Mouse (Mus musculus) midbrain, postnatal 0 days (tissue): ENCODE results near the gene Rgs12. TPM values are rescaled to one million over a fixed set of nuclear protein-coding genes. Genes with fewer than 3 reads are reported as not detected.
A peak's percentile ranks its signal among the peaks of the same experiment; 100 is the strongest.

Experiments
- ATAC-seq: fragments of 200-750 bp; cut with Nextera tagmentation; 2 replicates; pipeline ENCODE4 v1.8.0; 2017; ENCODE audit warnings: moderate number of reproducible peaks, mild to moderate bottlenecking, moderate TSS enrichment, moderate library complexity; ENCODE audit not compliant: low FRiP score
- DNase-seq: peaks from one replicate; pipeline ENCODE4 v3.0.0-alpha.2; 2015; ENCODE audit warnings: low spot score
- H3K27ac ChIP-seq: fragments of 300-500 bp; sonication (generic); 2 replicates; pipeline ENCODE4 v1.5.1; 2014; ENCODE audit warnings: low read depth, mild to moderate bottlenecking, low read length, mixed read lengths
- H3K27me3 ChIP-seq: fragments of 300-500 bp; sonication (generic); 2 replicates; pipeline ENCODE4 v1.6.1; 2014; ENCODE audit warnings: low read length, control low read depth, mixed read lengths; ENCODE audit not compliant: insufficient read depth
- H3K36me3 ChIP-seq: fragments of 300-500 bp; sonication (generic); 2 replicates; pipeline ENCODE4 v1.6.1; 2014; ENCODE audit warnings: low read length, control low read depth, mixed read lengths; ENCODE audit not compliant: insufficient read depth
- H3K4me1 ChIP-seq: fragments of 300-500 bp; sonication (generic); 2 replicates; pipeline ENCODE4 v1.6.1; 2014; ENCODE audit warnings: mild to moderate bottlenecking, control low read depth, antibody characterized with exemption, low read length, mixed read lengths; ENCODE audit not compliant: insufficient read depth
- H3K4me2 ChIP-seq: fragments of 300-500 bp; sonication (generic); 2 replicates; pipeline ENCODE4 v1.6.1; 2014; ENCODE audit warnings: low read depth, mild to moderate bottlenecking, low read length, mixed read lengths; ENCODE audit not compliant: poor library complexity, severe bottlenecking
- H3K4me3 ChIP-seq: fragments of 300-500 bp; sonication (generic); 2 replicates; pipeline ENCODE4 v1.5.1; 2014; ENCODE audit warnings: low read depth, mild to moderate bottlenecking, low read length, moderate library complexity
- H3K9ac ChIP-seq: fragments of 300-500 bp; sonication (generic); replicated peaks from 2 replicates; pipeline ENCODE4 v1.6.1; 2014; ENCODE audit warnings: mild to moderate bottlenecking, low read length, moderate library complexity, mixed read lengths; ENCODE audit not compliant: poor library complexity, severe bottlenecking
- H3K9me3 ChIP-seq: fragments of 300-500 bp; sonication (generic); 2 replicates; pipeline ENCODE4 v1.6.1; 2016; ENCODE audit warnings: low read length, control low read depth
- CTCF ChIP-seq: IDR thresholded peaks from 2 replicates; pipeline ENCODE4 v1.5.1; 2016; ENCODE audit warnings: antibody characterized with exemption, mild to moderate bottlenecking
- WGBS: fragments of 180-500 bp; shearing (Covaris S2); extraction: QIAGEN DNeasy Blood & Tissue Kit; methylation state at CpG from one replicate; pipeline ENCODE4 v1.1.7; 2014; 5-methylcytosine and 5-hydroxymethylcytosine counted together
- polyA plus RNA-seq: library from polyadenylated mRNA; unstranded; fragments of >200 nt; fragmentation: Nextera tagmentation; extraction: Ambion mirVana; gene quantifications from 2 replicates; pipeline ENCODE4 v1.2.1, GENCODE M21; 2015
- total RNA-seq: library from RNA; depleted of rRNA; stranded (reverse); fragments of >200 nt; gene quantifications from 2 replicates; pipeline ENCODE4 v1.2.3, GENCODE M21; 2014

Rgs12 gene
- total and polyA plus RNA-seq, 2 experiments from 2014 or later = 29.9 to 60.8 TPM

DNA sequence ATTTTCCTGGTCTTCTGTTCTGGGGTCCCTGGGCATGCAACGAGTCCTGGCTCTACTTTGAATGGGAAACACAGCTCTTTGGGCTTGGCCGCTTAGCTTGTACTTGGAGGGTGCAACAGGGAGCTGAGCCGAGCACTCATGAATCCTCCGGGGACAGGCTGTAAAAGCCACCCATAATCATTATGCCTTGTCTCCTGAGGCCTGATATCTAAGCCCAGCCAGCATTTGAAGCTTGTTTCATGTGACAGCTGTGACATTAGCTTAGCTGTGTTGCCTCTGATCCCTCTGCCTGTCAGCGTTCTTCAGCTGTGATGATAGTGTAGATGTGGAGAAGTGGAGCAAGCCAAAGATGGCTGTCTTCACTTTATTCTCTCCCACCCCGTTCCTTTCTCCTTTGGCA lies 5.3 kb downstream of the Rgs12 start:
- Histone ChIP-seq H3K27ac (no peak overlapping the region), H3K4me2 (peak overlapping the region; percentile 18), H3K4me3 (no peak overlapping the region), H3K27me3 (no peaks in the 10 kb centered on the region), H3K9ac (no peak overlapping the region), H3K4me1 (peaks cover 12% of the 10 kb centered on the region; the same call in 1 of the 2 replicates), H3K36me3 (no peaks in the 10 kb centered on the region), H3K9me3 (no peaks in the 10 kb centered on the region)
- no peak for DNase-seq
- TF ChIP-seq CTCF = no peak
- peak; percentile 25; the same call in 1 of the 2 replicates for ATAC-seq
- WGBS = 28% methylated on average over 6 of the region's 6 CpGs

DNA sequence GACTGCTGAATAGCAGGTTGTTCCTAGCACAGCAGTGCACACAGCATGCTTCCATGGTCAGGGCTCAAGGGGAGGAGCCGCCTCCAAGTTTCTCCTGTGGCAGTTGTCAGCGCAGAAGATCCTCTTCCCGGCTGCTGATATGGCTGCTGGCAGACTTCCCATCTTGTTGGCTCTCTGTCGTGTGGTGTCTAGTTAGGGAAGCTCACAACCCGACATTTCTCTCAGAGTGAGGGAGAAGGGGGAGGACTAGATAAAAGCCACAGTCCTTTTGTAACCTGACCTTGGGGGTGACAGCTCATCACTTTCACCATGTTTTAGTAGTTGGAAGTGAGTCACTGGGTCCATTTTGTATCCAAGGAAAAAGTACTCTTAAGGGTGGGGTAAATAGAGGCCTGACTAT lies 6.4 kb downstream of the Rgs12 start:
- Histone ChIP-seq H3K4me1 (peaks cover 8% of the 10 kb centered on the region; the same call in 1 of the 2 replicates), H3K27me3 (no peaks in the 10 kb centered on the region), H3K4me3 (no peak overlapping the region), H3K9ac (no peak overlapping the region), H3K4me2 (no peak overlapping the region), H3K27ac (no peak overlapping the region), H3K9me3 (no peaks in the 10 kb centered on the region), H3K36me3 (no peaks in the 10 kb centered on the region)
- TF ChIP-seq CTCF = no peak
- ATAC-seq (no peak), DNase-seq (peak; percentile 50)
- 51% methylated on average over 5 of the region's 5 CpGs for WGBS

DNA sequence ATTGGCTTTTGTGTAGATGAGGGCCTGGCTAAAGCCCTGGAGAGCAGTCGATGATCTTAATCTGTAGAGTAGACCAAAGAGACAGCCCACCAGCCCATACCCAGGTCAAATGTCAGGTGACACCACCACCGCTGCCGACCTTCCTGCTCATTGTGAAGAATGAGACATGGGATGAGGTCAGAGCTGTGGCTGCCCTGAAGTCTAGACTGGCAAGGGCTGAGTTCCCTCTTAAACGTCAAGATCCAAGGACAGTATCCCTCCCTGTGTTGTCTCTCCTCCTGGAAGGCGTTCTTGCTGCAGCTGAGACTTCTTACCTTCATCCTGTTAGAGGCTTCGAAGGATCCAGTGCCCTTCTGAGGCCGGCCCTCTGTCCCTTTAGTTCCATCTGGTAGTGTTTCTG lies 6.9 kb downstream of the Rgs12 start:
- no peak for DNase-seq
- Histone ChIP-seq H3K4me3 (no peak overlapping the region), H3K36me3 (no peaks in the 10 kb centered on the region), H3K4me1 (peaks cover 3% of the 10 kb centered on the region; the same call in 1 of the 2 replicates), H3K27ac (no peak overlapping the region), H3K27me3 (no peaks in the 10 kb centered on the region), H3K9ac (no peak overlapping the region), H3K9me3 (no peaks in the 10 kb centered on the region), H3K4me2 (no peak overlapping the region)
- ATAC-seq = no peak
- no peak for TF ChIP-seq CTCF
- WGBS = 87% methylated on average over 7 of the region's 7 CpGs

DNA sequence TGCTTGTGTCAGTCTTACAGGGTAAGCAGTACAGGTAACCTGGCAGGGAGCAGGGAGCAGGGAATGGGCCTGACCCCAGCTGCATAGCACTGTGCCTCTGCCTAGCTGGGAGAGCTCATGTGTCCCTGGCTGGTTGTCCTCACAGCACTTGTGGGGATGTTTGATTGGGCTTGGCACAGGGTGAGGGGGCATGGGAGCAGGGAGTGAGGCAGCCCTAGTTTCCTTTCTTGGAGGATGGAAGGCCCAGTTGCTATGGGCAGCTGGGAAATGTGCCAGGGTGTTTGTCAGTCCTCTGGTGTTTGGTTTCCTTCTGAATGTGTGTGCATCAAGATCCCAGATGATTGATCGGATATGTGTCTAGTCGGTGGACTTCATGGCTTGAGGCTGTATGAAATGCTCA lies 7.8 kb downstream of the Rgs12 start:
- H3K27me3 ChIP-seq = no peaks in the 10 kb centered on the region
- H3K9me3 ChIP-seq = no peaks in the 10 kb centered on the region
- H3K9ac ChIP-seq = no peak overlapping the region
- peaks cover 2% of the 10 kb centered on the region; the same call in 1 of the 2 replicates for H3K4me1 ChIP-seq
- no peak overlapping the region for H3K4me3 ChIP-seq
- no peaks in the 10 kb centered on the region for H3K36me3 ChIP-seq
- WGBS = 70% methylated on average over 2 of the region's 2 CpGs
- peak overlapping the region; percentile 12; the same call in 1 of the 2 replicates for H3K27ac ChIP-seq
- DNase-seq = peak; percentile 84
- TF ChIP-seq CTCF = no peak
- no peak overlapping the region for H3K4me2 ChIP-seq
- peak; percentile 51; the same call in 1 of the 2 replicates for ATAC-seq

DNA sequence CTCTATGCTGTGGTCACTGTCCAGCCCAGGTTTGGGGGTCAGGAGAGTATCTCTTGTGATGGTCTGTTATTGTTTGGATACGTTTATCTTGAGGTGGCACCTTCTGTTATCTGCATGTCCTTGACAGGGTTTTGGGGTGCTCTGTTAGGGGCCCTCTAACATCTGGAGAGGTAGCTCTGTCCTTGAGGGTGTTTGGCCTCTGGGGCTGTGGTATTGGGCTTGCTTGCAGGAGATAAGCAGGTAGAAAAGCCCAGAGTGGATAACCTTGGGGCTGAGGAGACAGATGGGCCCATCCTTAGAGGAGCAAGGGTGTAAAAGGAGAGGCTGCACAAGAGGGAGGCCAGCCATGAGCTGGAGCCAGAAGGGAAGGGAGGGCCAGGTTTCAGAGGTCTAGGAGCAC lies 10.8 kb downstream of the Rgs12 start:
- H3K4me3 ChIP-seq = no peak overlapping the region
- no peak overlapping the region for H3K27ac ChIP-seq
- H3K9ac ChIP-seq = no peak overlapping the region
- ATAC-seq = no peak
- no peaks in the 10 kb centered on the region for H3K9me3 ChIP-seq
- no peaks in the 10 kb centered on the region for H3K36me3 ChIP-seq
- no peak for DNase-seq
- no peak for TF ChIP-seq CTCF
- no peak overlapping the region for H3K4me2 ChIP-seq
- WGBS = 85% methylated on average over 1 of the region's 1 CpGs
- H3K4me1 ChIP-seq = no peaks in the 10 kb centered on the region; the same call in 1 of the 2 replicates
- no peaks in the 10 kb centered on the region for H3K27me3 ChIP-seq

DNA sequence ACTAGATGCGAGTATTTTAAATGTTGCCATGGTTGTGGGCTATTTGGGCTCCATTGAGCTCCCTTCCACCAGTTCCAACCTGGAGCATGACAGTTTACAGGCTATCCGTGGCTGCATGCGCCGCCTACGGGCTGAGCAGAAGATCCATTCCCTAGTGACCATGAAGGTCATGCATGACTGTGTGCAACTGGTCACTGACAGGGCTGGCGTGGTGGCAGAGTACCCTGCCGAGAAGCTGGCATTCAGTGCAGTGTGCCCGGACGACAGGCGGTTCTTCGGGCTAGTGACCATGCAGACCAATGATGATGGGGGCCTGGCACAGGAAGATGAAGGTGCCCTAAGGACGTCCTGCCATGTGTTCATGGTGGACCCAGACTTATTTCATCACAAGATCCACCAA lies 16.3 kb downstream of the Rgs12 start:
- H3K27me3 ChIP-seq = no peaks in the 10 kb centered on the region
- WGBS = 92% methylated on average over 12 of the region's 12 CpGs
- TF ChIP-seq CTCF = no peak
- DNase-seq (no peak), ATAC-seq (no peak)
- no peaks in the 10 kb centered on the region for H3K9me3 ChIP-seq
- no peak overlapping the region for H3K27ac ChIP-seq
- H3K4me2 ChIP-seq = no peak overlapping the region
- peaks cover 17% of the 10 kb centered on the region for H3K36me3 ChIP-seq
- no peak overlapping the region for H3K9ac ChIP-seq
- no peak overlapping the region for H3K4me3 ChIP-seq
- H3K4me1 ChIP-seq = no peaks in the 10 kb centered on the region; the same call in 1 of the 2 replicates
